Mouse (Mus musculus): ENCODE measurements at regions not wholly inside any gene's neighbourhood (a gene's known extent, or its start where the extent isn't known, plus 50 kb on each side); places are given as distances from the start of the nearest gene placed in this dataset.

DNA sequence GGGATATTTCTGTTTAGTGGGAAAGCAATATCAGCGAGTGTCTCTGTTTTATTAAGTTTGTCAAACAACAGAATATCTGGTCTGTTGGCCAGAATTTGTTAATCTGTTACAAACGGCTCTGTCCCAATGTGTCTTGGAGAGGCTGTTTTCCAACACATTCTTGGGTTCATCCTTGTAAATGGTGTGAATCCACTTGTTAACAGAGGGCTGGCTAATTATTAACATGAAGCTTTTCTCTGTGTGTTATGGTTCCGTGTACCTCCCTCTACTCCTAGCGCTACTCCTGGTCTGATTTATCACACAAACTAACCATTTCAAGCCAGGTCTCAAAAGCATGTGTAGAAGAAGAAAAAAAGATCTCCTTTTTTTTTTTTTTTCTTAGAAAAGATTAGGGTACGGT lies 60.4 kb downstream of the Pou3f3 start:
- Histone ChIP-seq H3K27ac (ENCODE audit: low read depth, low read length) (no peak overlapping the region), H3K4me2 (replicated peaks; ENCODE audit: low read depth, low read length) (no peak overlapping the region), H3K4me3 (ENCODE audit: low read length) (no peak overlapping the region), H3K9ac (ENCODE audit: low read depth, low read length) (no peak overlapping the region), H3K4me1 (ENCODE audit: control insufficient read depth, insufficient read depth, low read length) (no peaks in the 10 kb centered on the region), H3K27me3 (ENCODE audit: control insufficient read depth, insufficient read depth, low read length) (no peaks in the 10 kb centered on the region), H3K36me3 (ENCODE audit: control insufficient read depth, insufficient read depth, low read length) (no peaks in the 10 kb centered on the region), H3K9me3 (ENCODE audit: control insufficient read depth, low read length) (no peaks in the 10 kb centered on the region)
- WGBS, result 68% methylated on average over 5 of the region's 5 CpGs
- ATAC-seq (ENCODE audit: low FRiP score, low TSS enrichment), result no peak

GRCm38 (mm10) chr1:42756497-42756896 lies 60.9 kb downstream of the Pou3f3 start:
- H3K4me1 ChIP-seq (ENCODE audit: control insufficient read depth, insufficient read depth, low read length), result no peaks in the 10 kb centered on the region
- no peaks in the 10 kb centered on the region for H3K27me3 ChIP-seq (ENCODE audit: control insufficient read depth, insufficient read depth, low read length)
- no peak overlapping the region for H3K4me3 ChIP-seq (ENCODE audit: low read length)
- H3K27ac ChIP-seq (ENCODE audit: low read depth, low read length), result no peak overlapping the region
- H3K9ac ChIP-seq (ENCODE audit: low read depth, low read length), result no peak overlapping the region
- H3K9me3 ChIP-seq (ENCODE audit: control insufficient read depth, low read length), result no peaks in the 10 kb centered on the region
- no peak for ATAC-seq (ENCODE audit: low FRiP score, low TSS enrichment)
- H3K36me3 ChIP-seq (ENCODE audit: control insufficient read depth, insufficient read depth, low read length), result no peaks in the 10 kb centered on the region
- H3K4me2 ChIP-seq (replicated peaks; ENCODE audit: low read depth, low read length), result no peak overlapping the region

- Histone ChIP-seq H3K27me3 (ENCODE audit: control insufficient read depth, insufficient read depth, low read length) (no peaks in the 10 kb centered on the region), H3K4me3 (ENCODE audit: low read length) (no peak overlapping the region), H3K36me3 (ENCODE audit: control insufficient read depth, insufficient read depth, low read length) (no peaks in the 10 kb centered on the region), H3K4me2 (replicated peaks; ENCODE audit: low read depth, low read length) (no peak overlapping the region), H3K27ac (ENCODE audit: low read depth, low read length) (no peak overlapping the region), H3K4me1 (ENCODE audit: control insufficient read depth, insufficient read depth, low read length) (no peaks in the 10 kb centered on the region), H3K9me3 (ENCODE audit: control insufficient read depth, low read length) (no peaks in the 10 kb centered on the region), H3K9ac (ENCODE audit: low read depth, low read length) (no peak overlapping the region)
- ATAC-seq (ENCODE audit: low FRiP score, low TSS enrichment), result no peak
- WGBS, result 44% methylated on average over 2 of the region's 2 CpGs
Observed at GRCm38 (mm10) chr1:42763447-42763846, 67.9 kb downstream of the Pou3f3 start.

GRCm38 (mm10) chr1:42764048-42764447 lies 68.5 kb downstream of the Pou3f3 start:
- no peak overlapping the region for H3K4me2 ChIP-seq (replicated peaks; ENCODE audit: low read depth, low read length)
- no peak for ATAC-seq (ENCODE audit: low FRiP score, low TSS enrichment)
- no peaks in the 10 kb centered on the region for H3K4me1 ChIP-seq (ENCODE audit: control insufficient read depth, insufficient read depth, low read length)
- no peaks in the 10 kb centered on the region for H3K27me3 ChIP-seq (ENCODE audit: control insufficient read depth, insufficient read depth, low read length)
- WGBS, result 71% methylated on average over 2 of the region's 2 CpGs
- H3K9ac ChIP-seq (ENCODE audit: low read depth, low read length), result no peak overlapping the region
- H3K27ac ChIP-seq (ENCODE audit: low read depth, low read length), result no peak overlapping the region
- no peaks in the 10 kb centered on the region for H3K9me3 ChIP-seq (ENCODE audit: control insufficient read depth, low read length)
- H3K36me3 ChIP-seq (ENCODE audit: control insufficient read depth, insufficient read depth, low read length), result no peaks in the 10 kb centered on the region
- H3K4me3 ChIP-seq (ENCODE audit: low read length), result no peak overlapping the region

DNA sequence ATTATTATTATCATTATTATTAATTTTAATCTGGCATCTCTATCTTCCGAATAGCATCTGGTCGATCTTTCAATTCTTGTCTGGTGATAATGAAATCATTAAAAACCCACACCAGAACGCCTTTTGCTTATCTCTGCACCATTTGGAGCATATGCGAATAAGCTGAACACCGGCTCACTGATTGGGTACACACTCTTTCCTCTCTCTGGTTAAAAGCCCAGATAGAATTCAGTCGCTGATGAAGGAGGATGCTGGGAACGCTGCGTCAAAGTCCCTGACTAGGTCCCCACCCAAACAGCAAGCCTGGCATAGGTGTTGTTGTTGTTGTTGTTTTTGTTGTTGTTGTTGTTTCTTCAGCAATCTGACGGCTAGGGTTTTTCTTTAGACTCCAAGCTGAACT lies 74.5 kb downstream of the Pou3f3 start:
- Histone ChIP-seq H3K27me3 (ENCODE audit: control insufficient read depth, insufficient read depth, low read length) (no peaks in the 10 kb centered on the region), H3K27ac (ENCODE audit: low read depth, low read length) (no peak overlapping the region), H3K4me3 (ENCODE audit: low read length) (no peak overlapping the region), H3K9ac (ENCODE audit: low read depth, low read length) (no peak overlapping the region; the same call in 1 of the 2 replicates), H3K4me1 (ENCODE audit: control insufficient read depth, insufficient read depth, low read length) (0 out of 2 replicates have a peak, but pooled peaks cover 8% of the 10 kb centered on the region), H3K36me3 (ENCODE audit: control insufficient read depth, insufficient read depth, low read length) (no peaks in the 10 kb centered on the region), H3K9me3 (ENCODE audit: control insufficient read depth, low read length) (no peaks in the 10 kb centered on the region), H3K4me2 (replicated peaks; ENCODE audit: low read depth, low read length) (no peak overlapping the region)
- ATAC-seq (ENCODE audit: low FRiP score, low TSS enrichment), result no peak
- 82% methylated on average over 9 of the region's 9 CpGs for WGBS

DNA sequence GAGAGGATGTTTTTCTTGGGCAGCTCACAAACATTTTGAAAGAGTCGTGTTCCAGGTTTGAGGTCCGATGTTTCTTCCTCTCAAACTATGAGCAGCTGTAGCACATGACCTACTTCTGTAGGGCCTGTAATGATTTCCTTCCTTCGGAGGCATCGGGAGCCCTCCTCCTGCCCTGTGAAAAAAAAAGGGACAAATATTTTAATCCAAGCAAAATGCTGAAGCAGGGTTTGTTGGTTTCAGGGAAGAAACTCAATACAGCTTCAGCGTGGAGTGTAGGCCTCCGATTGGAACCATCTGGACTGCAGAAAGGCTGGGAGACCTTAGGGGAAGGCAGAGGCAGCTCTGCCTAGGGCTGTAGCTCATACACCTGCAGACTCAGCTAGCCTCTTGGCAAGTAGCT lies 76.4 kb downstream of the Pou3f3 start:
- peak; percentile 64; the same call in 1 of the 2 replicates for ATAC-seq (ENCODE audit: low FRiP score, low TSS enrichment)
- Histone ChIP-seq H3K27ac (ENCODE audit: low read depth, low read length) (no peak overlapping the region), H3K36me3 (ENCODE audit: control insufficient read depth, insufficient read depth, low read length) (no peaks in the 10 kb centered on the region), H3K4me1 (ENCODE audit: control insufficient read depth, insufficient read depth, low read length) (0 out of 2 replicates have a peak, but pooled peaks cover 8% of the 10 kb centered on the region), H3K9ac (ENCODE audit: low read depth, low read length) (no peak overlapping the region), H3K27me3 (ENCODE audit: control insufficient read depth, insufficient read depth, low read length) (no peaks in the 10 kb centered on the region), H3K4me3 (ENCODE audit: low read length) (0 out of 2 replicates have a peak overlapping the region, but pooled peaks have one; percentile 4), H3K4me2 (replicated peaks; ENCODE audit: low read depth, low read length) (no peak overlapping the region; the same call in 1 of the 2 replicates), H3K9me3 (ENCODE audit: control insufficient read depth, low read length) (no peaks in the 10 kb centered on the region)
- WGBS, result 9% methylated on average over 6 of the region's 6 CpGs

GRCm38 (mm10) chr1:42773851-42774464 lies 77.1 kb upstream of the Mrps9 start:
- Histone ChIP-seq H3K4me2 (replicated peaks; ENCODE audit: low read depth, low read length) (no peak overlapping the region), H3K4me1 (ENCODE audit: control insufficient read depth, insufficient read depth, low read length) (0 out of 2 replicates have a peak, but pooled peaks cover 8% of the 10 kb centered on the region), H3K4me3 (ENCODE audit: low read length) (no peak overlapping the region), H3K36me3 (ENCODE audit: control insufficient read depth, insufficient read depth, low read length) (no peaks in the 10 kb centered on the region), H3K9me3 (ENCODE audit: control insufficient read depth, low read length) (no peaks in the 10 kb centered on the region), H3K27me3 (ENCODE audit: control insufficient read depth, insufficient read depth, low read length) (no peaks in the 10 kb centered on the region), H3K27ac (ENCODE audit: low read depth, low read length) (no peak overlapping the region), H3K9ac (ENCODE audit: low read depth, low read length) (no peak overlapping the region)
- 60% methylated on average over 20 of the region's 20 CpGs for WGBS
- peak; percentile 61 for ATAC-seq (ENCODE audit: low FRiP score, low TSS enrichment)

DNA sequence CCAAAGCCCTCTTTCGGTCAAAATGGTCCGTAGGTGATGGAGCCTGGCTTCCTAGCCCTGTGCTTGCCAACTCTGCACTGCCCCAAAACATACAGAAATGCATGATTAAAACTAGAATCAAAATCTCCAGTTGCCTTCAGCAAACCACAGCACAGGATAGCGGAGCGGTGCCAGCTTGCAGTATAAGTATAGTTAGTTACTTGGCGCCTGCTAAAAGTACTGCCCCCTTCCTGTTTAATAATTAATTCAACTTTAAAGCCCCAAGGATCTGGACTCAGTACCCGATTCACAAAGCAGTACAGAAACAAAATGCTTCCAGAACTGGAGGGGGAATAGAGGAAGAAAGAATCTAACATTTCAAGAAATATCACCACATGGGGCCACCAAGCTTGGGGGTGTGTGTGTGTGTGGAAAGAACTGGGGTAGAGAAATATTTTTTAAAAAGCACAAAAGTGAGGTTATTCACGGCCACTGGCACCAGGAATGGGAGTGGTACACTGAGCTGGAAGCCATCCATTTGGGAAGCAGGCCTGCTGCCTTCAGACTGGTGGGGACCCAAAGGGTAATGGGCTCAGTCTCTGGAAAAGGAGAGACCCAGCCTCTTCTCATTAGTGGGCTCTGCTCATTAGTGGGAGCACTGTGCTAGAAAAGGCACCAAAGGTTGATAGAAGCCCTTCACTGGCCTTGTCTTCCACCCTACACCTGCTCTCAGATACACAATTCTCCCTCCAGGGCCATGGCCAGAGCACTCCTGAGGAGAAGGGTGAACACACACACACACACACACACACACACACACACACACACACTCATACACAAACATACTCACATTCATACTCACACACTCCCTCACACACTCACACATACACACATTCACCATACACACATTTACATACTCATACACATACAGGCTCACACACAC lies 75.8 kb upstream of the Mrps9 start:
- ATAC-seq (ENCODE audit: low FRiP score, low TSS enrichment), result no peak
- WGBS, result 76% methylated on average over 7 of the region's 7 CpGs
- H3K27me3 ChIP-seq (ENCODE audit: control insufficient read depth, insufficient read depth, low read length), result no peaks in the 10 kb centered on the region
- peak overlapping the region; percentile 62; the same call in 1 of the 2 replicates for H3K27ac ChIP-seq (ENCODE audit: low read depth, low read length)
- H3K36me3 ChIP-seq (ENCODE audit: control insufficient read depth, insufficient read depth, low read length), result no peaks in the 10 kb centered on the region
- H3K9me3 ChIP-seq (ENCODE audit: control insufficient read depth, low read length), result no peaks in the 10 kb centered on the region
- H3K4me1 ChIP-seq (ENCODE audit: control insufficient read depth, insufficient read depth, low read length), result 0 out of 2 replicates have a peak, but pooled peaks cover 10% of the 10 kb centered on the region
- H3K4me2 ChIP-seq (replicated peaks; ENCODE audit: low read depth, low read length), result no peak overlapping the region
- H3K9ac ChIP-seq (ENCODE audit: low read depth, low read length), result no peak overlapping the region
- no peak overlapping the region for H3K4me3 ChIP-seq (ENCODE audit: low read length)

GRCm38 (mm10) chr1:42775893-42776287 lies 75.1 kb upstream of the Mrps9 start:
- ATAC-seq (ENCODE audit: low FRiP score, low TSS enrichment), result no peak
- Histone ChIP-seq H3K36me3 (ENCODE audit: control insufficient read depth, insufficient read depth, low read length) (no peaks in the 10 kb centered on the region), H3K9me3 (ENCODE audit: control insufficient read depth, low read length) (no peaks in the 10 kb centered on the region), H3K4me2 (replicated peaks; ENCODE audit: low read depth, low read length) (no peak overlapping the region), H3K9ac (ENCODE audit: low read depth, low read length) (no peak overlapping the region), H3K4me1 (ENCODE audit: control insufficient read depth, insufficient read depth, low read length) (0 out of 2 replicates have a peak, but pooled peaks cover 11% of the 10 kb centered on the region), H3K27me3 (ENCODE audit: control insufficient read depth, insufficient read depth, low read length) (no peaks in the 10 kb centered on the region), H3K27ac (ENCODE audit: low read depth, low read length) (peak overlapping the region; percentile 62; the same call in 1 of the 2 replicates), H3K4me3 (ENCODE audit: low read length) (no peak overlapping the region)
- WGBS, result 61% methylated on average over 2 of the region's 2 CpGs
